Comparison of ENCODE assay signal across 8 mouse cellular contexts in the genomic region with DNA sequence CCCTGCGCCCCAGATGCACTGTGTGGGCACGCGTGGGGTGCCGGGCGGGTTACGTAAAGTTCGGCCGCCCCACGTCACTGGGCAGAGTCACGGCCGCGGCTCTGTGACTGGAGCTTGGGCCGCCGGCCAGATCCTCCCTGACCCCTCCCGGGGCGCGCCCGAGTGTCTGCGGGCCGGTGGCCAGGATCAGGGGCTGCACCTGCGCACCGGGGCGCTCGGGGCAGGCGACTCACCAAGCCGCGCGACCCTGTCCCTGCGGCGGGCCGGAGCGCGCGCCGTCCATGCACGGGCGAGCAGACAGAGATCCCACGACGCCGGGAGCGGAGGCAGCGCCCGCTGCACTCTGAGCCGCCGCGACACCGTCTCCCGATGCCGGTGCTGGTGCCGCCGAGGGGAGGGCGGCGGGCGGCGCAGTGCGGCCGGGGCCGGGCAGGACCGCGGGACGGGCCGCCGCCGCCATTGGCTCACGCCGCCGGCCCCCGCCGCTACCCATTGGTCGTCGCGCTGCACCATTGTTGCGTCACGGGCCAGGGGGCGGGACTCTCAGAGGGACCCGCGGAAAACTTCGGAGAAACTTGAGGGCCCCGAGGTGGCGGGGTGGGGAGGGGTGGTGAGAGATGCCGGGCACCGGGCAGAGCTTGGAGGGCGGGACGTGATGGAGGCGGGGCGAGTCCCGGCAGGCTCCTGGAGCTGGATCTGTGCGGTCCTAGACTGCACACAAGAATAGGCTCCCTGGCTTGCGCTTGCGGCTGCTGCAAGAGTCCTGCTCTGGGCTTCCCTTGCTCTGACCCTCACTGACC. TPM values are rescaled to one million over a fixed set of nuclear protein-coding genes. Genes with fewer than 3 reads are reported as not detected.
DNase-seq lines count a peak whose midpoint lies in the region; ATAC-seq and TF ChIP-seq lines count a peak whose summit lies in the region.

A gene (minus strand): TSS at position 434 of the 800 bp plus-strand sequence.

- no peaks in the 10 kb centered on the region for H3K9me3 ChIP-seq in kidney, embryonic 14.5 days (ENCODE audit: control insufficient read depth, low read length)
- H3K9me3 ChIP-seq in limb, embryonic 15.5 days, result no peaks in the 10 kb centered on the region

- no peak for TF ChIP-seq POLR2A in bone marrow macrophage, adult 2 months (IDR thresholded peaks at IDR 0.05; ENCODE audit: borderline replicate concordance, low read depth, low read length)
- peak; percentile 94 for TF ChIP-seq POLR2A in embryonic fibroblast, embryonic 13.5 days (IDR thresholded peaks at IDR 0.05; ENCODE audit: low read depth, low read length)

- peak; percentile 95 for DNase-seq in A20 (ENCODE audit: low read depth, low spot score)
- DNase-seq in heart, adult 9 months (ENCODE audit: low spot score in 2 of 2), result peak; percentile 97 to 98
- peak; percentile 85 to 89 for DNase-seq in monocyte, adult 2 months (ENCODE audit: low read depth in 1 of 2, low spot score in 2 of 2)
- peak; percentile 97 to 99 for DNase-seq in spleen, postnatal 36 days (ENCODE audit: low spot score in 2 of 2)

- H3K4me2 ChIP-seq in kidney, embryonic 14.5 days (replicated peaks; ENCODE audit: low read depth, low read length), result peak within 1 kb of the TSS; percentile 97
- peak within 1 kb of the TSS; percentile 84 for H3K4me2 ChIP-seq in limb, embryonic 15.5 days

- ATAC-seq in kidney, embryonic 14.5 days (ENCODE audit: low FRiP score, low TSS enrichment), result peak; percentile 95
- ATAC-seq in limb, embryonic 15.5 days (ENCODE audit: insufficient number of reproducible peaks, low FRiP score, low TSS enrichment, low read depth), result peak; percentile 94

- H3K36me3 ChIP-seq in kidney, embryonic 14.5 days (ENCODE audit: control insufficient read depth, insufficient read depth, low read length), result peaks cover 16% of the 10 kb centered on the region; the same call in 1 of the 2 replicates
- H3K36me3 ChIP-seq in limb, embryonic 15.5 days, result peaks cover 32% of the 10 kb centered on the region

- TF ChIP-seq CTCF in bone marrow macrophage, adult 2 months (IDR thresholded peaks at IDR 0.05; ENCODE audit: low read depth, low read length), result no peak
- TF ChIP-seq CTCF in embryonic fibroblast, embryonic 13.5 days (IDR thresholded peaks at IDR 0.05; ENCODE audit: borderline replicate concordance, insufficient read depth, low read length), result no peak

- WGBS in kidney, embryonic 14.5 days, result under 1% methylated on average over 77 of the region's 90 CpGs
- under 1% methylated on average over 66 of the region's 90 CpGs for WGBS in limb, embryonic 15.5 days

- peak within 1 kb of the TSS; percentile 83 for H3K4me3 ChIP-seq in bone marrow macrophage, adult 2 months (ENCODE audit: insufficient read depth, low read length)
- H3K4me3 ChIP-seq in embryonic fibroblast, embryonic 13.5 days (ENCODE audit: insufficient read depth, low read length), result peak within 1 kb of the TSS; percentile 47
- H3K4me3 ChIP-seq in kidney, embryonic 14.5 days (ENCODE audit: low read length), result peak within 1 kb of the TSS; percentile 82
- H3K4me3 ChIP-seq in limb, embryonic 15.5 days, result peak within 1 kb of the TSS; percentile 79

- no peak within 1 kb of the TSS for H3K27ac ChIP-seq in bone marrow macrophage, adult 2 months (ENCODE audit: insufficient read depth, low read depth, low read length)
- peak within 1 kb of the TSS; percentile 45; the same call in 1 of the 2 replicates for H3K27ac ChIP-seq in embryonic fibroblast, embryonic 13.5 days (ENCODE audit: insufficient read depth, low read length)
- H3K27ac ChIP-seq in kidney, embryonic 14.5 days (ENCODE audit: low read depth, low read length), result peak within 1 kb of the TSS; percentile 67
- H3K27ac ChIP-seq in limb, embryonic 15.5 days, result peak within 1 kb of the TSS; percentile 73

- peaks cover 15% of the 10 kb centered on the region for H3K4me1 ChIP-seq in bone marrow macrophage, adult 2 months (ENCODE audit: control insufficient read depth, insufficient read depth, low read length)
- no peaks in the 10 kb centered on the region for H3K4me1 ChIP-seq in embryonic fibroblast, embryonic 13.5 days (ENCODE audit: control insufficient read depth, insufficient read depth, low read length)
- peaks cover 12% of the 10 kb centered on the region; the same call in 1 of the 2 replicates for H3K4me1 ChIP-seq in kidney, embryonic 14.5 days (ENCODE audit: control insufficient read depth, insufficient read depth, low read length)
- peaks cover 13% of the 10 kb centered on the region for H3K4me1 ChIP-seq in limb, embryonic 15.5 days

- peak within 1 kb of the TSS; percentile 82 for H3K9ac ChIP-seq in kidney, embryonic 14.5 days (ENCODE audit: low read depth, low read length)
- H3K9ac ChIP-seq in limb, embryonic 15.5 days, result peak within 1 kb of the TSS; percentile 78

- no peaks in the 10 kb centered on the region for H3K27me3 ChIP-seq in kidney, embryonic 14.5 days (ENCODE audit: control insufficient read depth, insufficient read depth, low read length)
- no peaks in the 10 kb centered on the region for H3K27me3 ChIP-seq in limb, embryonic 15.5 days

RNA-seq across cellular contexts. Expression of the gene that starts here (rescaled TPM):
- polyA plus RNA-seq in bone marrow macrophage, adult 2 months (2012; ENCODE audit: insufficient read depth, insufficient read length, missing spikeins), result 2.2 and 2.3 TPM in 2 replicates
- 3.3 and 3.8 TPM in 2 replicates for polyA plus RNA-seq in embryonic fibroblast, embryonic 13.5 days (2011; ENCODE audit: insufficient read length, low read depth, missing spikeins)
- 11.0 and 12.4 TPM in 2 replicates for polyA plus RNA-seq in kidney, embryonic 14.5 days (2014; fragmentation: Nextera tagmentation; extraction: Ambion mirVana)
- polyA plus RNA-seq in limb, embryonic 15.5 days (2015; fragmentation: Nextera tagmentation; extraction: Ambion mirVana), result 16.4 and 20.0 TPM in 2 replicates
